Mouse (Mus musculus) hematopoietic stem cell, adult 5-6 weeks (primary cell): ENCODE data around the gene P4hb. TPM values are rescaled to one million over a fixed set of nuclear protein-coding genes. Genes with fewer than 3 reads are reported as not detected.
"Not testable (repeated sequence)": the region's sequence is repeated elsewhere in the genome, so short reads cannot be mapped to it uniquely, and the experiment has no call there.

ENCODE experiments used
- ATAC-seq, 2 experiments: fragments of 125-278 bp in 1 of 2; replicated peaks in 1 of 2; 2 replicates each; pipeline ENCODE4 v1.8.0; 2016 to 2017; ENCODE audit warnings: inconsistent platforms in 2 of 2, mild to moderate bottlenecking in 2 of 2, moderate number of reproducible peaks in 2 of 2, low read depth in 1 of 2, moderate TSS enrichment in 1 of 2; ENCODE audit not compliant: low FRiP score in 2 of 2, poor library complexity in 2 of 2, severe bottlenecking in 2 of 2, insufficient read depth in 1 of 2, low TSS enrichment in 1 of 2
- total RNA-seq: library from RNA; stranded (forward); fragments of 172-1452, 232-1000 nt; gene quantifications from 2 replicates; pipeline ENCODE4 v1.2.3, GENCODE M21; 2017

P4hb gene
- total RNA-seq, 1 experiment from 2014 or later, result 384 TPM

DNA sequence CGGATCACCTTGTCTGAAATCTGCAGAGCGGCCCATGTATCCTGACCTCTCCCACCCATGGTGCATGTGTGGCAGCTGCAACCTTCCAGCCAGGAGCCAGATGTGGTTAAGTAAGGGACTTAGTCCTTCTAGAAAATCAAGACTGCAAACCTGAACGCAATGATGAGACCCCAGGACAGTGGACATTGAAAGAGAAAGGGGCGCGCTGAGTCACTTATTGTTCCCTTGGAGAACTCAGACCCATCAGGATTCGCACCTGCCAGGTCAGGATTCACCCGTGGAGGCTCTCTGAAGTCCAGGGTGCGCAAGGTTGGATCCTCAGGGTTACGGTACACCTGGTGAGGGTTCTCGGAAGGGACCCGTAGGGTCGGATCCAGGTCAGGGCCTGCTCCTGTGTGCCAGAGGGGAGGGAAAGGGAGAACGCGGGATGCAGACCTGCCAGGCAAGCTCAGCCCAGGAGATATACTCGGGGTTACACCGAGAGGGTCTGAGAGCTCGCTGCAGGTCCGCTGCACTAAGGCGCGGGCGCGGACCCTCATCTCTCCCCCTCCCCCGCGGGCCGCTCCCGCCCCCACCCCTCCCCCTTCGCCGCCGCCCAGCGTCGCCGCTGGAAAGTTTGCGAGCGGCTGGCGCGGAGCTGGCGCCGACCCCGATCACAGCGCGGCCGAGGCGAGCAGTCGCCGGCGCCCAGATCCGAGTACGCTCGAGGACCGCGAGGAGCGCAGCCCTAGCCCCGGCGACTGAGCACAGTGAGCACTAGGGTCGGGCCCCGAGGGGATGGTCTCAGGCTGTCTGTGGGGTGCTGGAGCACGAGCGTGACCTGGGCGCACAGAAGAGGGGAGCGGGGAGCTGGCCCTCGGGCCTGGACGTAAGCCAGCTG, 42.7 kb downstream of the P4hb start, which contains the start of gene Gcgr:
TSS of gene Gcgr (plus strand) at position 615 of the 880 bp plus-strand sequence.
- no peak for ATAC-seq

DNA sequence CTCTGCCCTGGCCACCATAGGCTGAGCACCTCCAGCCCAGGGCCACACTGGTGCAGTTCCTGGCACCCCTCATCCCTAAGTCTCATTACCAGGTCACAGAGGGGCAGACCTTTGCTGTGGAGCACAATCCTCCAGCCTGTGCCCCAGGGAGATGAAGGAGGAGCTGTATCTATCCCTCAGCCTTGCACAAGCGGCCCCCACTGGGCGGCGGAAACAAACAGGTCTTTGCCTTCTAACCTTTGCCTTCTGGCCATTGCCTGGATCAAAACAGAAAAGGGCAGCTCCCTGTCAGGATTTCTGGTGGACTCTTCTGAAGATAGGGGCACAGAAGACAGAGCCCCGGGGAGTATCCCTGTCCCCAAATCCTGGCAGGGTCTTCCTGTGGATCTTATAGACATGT, 44.1 kb downstream of the P4hb start:
- ATAC-seq, result no peak

DNA sequence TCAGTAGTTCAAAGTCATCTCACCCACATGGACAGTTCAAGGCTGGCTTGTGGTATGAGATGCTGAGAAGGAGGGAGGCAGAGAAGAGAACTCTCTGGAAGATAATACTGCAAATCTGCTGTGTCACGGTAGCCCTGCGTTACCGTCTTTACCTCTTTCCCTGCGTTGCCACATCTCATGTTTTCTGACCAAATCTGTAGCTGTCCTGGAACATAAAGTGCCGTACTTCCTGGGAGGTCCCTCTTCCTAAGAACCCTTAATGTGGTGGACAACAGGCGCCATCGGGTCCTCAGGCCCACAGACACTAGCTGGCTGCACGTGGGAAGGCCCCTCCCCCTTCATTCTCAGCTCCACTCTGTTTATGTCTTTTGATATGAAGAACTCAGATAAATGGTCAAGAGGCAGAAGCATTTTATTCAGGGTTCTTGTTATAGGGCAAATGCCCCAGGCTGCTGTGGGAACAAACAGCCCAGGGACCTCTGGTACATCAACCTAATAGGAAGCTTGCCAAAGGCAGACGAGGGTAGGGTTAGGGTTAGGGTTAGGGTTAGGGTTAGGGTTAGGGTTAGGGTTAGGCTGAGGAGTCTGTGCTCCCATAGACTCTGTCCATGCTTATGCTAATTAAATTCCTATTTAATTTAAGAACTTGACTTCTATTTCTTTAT, 45.2 kb downstream of the P4hb start:
- ATAC-seq, result no peak

DNA sequence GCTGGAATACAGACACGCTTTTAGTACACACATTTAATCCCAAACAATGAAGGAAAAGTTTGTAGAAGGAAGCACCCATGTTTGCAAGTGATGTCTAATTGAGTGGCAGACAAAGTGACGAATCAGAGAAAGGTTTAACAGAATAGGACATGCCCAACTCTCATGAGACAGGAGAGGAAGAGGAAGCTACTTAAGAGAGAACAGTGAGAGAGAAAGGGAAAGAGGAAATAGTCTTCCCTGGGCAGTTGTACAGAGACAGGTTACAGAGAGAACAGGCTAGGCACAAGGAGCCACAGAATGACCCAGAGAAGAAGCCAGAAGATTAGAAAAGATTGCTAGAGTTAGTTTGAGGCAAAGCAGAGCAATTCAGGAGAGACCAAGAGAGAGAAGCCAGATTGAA, 47.1 kb downstream of the P4hb start:
- ATAC-seq, result no peak; a peak in 1 of 4 replicates

DNA sequence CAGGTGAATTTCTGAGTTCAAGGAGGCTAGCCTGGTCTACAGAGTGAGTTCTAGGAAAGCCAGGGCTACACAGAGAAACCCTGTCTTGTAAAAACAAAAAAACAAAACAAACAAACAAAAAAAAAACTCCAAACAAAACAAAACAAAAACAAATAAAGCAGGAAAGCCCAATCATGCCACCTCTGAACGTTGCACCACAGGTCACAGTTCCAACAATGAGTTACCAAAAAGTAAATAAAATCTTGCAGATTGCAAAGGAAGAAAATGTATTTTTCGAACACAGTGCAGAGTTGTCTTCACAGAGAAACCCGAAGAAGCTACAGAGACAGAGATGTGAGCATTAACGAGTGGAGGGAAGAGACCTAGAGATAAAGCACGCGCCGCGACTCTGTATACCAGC, 50.5 kb downstream of the P4hb start:
- ATAC-seq, result no peak

DNA sequence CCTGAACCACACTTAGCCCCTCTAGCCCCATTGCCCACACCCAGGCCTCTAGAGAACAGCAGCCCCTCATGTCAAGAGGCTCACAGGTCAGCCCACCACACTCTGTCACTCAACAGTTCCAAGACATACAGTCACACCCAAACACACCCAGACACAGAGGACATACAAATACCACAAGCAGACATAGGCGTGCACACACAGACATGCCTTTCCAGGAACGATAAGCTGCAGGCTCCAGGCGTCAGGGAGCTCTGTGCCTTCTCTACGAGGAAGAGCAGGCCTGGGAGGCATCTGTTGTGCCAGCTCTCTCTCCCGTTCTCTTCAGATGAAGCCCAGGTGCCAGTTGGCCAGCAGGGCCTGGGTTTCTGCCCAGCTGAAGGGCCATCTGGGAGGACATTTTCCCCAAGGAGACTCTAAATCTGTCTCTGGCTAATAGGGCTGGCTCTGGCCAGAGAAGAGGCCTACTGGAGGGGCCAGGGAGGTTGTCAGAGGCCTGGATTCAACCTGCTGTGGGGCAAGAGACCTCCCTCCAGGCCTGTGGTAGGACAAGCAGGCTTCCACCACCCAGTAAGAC, 52.0 kb downstream of the P4hb start:
- no peak for ATAC-seq

DNA sequence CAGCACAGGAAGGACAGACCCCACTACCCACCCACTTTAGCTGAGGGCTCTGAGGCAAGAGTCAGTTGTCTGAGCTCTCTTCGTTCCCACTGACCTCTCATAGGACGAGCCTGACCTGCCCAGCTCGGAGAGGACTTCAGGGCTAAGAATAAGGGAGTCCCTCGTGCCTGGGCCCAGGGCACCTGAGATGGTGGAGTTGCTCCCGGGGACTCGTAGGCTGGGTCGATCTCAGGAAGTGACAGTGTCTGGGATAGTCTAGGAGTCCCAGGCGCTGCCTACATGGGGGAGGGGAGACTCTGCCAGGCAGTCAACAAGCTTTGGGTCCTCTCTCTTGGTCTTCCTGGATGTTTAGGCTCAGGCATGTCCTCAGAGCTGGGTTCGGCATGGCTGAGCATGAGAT, 52.6 kb downstream of the P4hb start:
- no peak for ATAC-seq

DNA sequence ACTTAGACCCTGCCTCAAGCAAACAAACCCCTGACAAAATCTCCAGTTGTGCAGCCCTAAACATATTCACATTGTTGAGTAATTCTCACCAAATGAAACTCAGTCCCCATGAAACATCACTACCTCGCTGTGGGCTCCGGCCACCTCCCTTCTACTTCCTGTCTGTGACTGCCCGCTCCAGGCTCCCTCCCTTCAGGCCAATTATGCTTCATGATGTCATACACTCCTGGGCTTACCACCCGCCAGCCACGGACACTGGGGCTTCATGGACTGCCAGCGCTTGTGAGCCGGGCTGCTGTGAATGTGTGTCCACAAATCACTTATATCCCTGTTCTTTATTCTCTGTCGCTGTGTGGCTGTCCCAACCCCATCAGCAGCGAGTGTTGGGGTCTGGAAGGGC, 53.3 kb downstream of the P4hb start:
- peak in 1 of 2 experiments; percentile 40; a peak in 1 of 4 replicates for ATAC-seq

DNA sequence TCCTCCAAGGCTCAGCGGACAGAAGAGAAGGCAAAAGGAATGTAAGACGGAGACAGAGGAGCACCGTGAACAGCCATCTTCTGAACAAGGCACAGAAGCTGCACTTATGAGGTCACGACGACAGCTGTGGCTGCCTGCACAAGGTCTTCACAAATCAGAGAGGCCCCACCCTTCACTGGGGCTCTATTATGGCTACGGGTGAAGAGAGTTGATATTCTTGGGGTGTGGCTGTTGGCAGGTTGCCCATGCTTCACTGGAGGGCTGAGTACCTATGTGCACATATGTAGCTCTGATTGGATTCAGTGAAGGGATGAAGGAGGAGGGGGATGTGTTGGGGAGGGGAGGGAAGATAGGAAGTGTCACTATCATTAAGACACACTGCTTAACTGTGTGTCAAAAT, 54.5 kb downstream of the P4hb start:
- no peak for ATAC-seq

DNA sequence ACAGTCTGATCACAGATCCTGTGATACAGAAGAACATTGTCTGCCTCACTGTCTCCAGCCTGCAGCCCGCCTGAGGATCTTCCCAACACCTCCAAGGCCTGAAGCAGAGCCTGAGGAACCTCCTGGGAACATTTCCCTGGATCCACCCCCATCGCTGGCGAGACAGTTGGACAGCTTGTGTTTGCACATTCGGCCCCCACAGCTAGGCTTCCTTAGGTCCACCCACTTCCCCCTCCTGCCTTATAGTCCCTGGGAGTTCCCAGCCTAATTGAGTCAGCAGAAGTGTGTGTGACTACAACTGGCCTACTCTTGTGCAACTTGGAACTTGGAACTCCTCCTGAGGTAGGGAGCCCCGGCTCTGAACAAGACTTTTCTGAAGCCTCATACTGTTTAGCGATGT, 55.0 kb downstream of the P4hb start:
- ATAC-seq, result peak; percentile 20 to 50; a peak in 1 of 4 replicates

DNA sequence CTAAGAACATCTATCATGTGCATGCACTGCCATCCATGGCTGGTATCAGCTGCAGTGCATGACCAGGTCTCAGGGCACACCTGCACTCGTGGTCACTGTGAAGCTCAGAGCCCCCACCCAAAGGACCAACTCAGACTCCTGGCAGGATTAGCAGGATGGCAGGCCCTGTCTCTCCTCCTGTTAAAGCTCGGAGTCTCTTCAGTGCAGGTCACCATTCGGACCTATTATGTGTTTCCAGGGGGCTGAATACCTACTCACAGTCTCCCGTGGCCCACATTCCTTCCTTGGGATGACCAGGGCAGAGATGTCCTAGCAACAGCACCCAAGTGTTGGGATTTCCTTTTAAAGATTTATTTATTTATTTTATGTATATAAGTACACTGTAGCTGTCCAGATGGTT, 55.9 kb downstream of the P4hb start:
- ATAC-seq, result no peak

DNA sequence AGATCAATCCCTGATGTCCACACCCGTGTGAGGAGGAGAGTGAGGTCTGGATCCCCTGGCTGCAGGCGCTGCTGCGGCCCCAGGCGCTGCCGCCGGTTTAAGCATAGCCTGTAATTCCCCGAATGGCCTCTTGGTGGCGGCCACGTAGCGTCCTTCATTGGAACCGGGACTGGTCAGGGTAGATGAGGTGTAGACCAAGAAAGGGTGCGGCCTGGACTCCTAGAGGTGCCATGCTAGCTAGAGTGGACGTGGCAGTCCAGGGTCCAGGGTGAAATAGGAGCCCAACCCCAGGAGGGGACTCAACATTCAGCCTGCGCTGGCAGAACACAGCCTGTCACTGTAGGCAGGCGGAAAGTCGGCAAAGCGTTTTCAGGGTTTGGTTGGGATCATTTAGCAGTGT, 57.4 kb downstream of the P4hb start:
- peak; percentile 80 to 84 for ATAC-seq

DNA sequence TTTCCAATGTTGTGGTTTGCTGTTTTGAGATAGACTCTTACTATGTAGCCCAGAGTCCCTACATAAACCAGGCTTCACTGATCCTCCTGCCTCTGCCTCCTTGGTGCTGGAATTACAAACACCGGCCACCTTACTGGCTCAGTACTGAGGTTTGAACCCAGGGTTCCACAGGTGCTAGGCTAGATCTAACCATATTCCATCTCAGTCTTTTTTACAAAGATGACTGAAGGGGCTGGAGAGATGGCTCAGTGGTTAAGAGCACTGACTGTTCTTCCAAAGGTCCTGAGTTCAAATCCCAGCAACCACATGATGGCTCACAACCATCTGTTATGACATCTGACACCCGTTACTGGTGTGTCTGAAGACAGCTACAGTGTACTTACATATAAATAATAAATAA, 58.8 kb downstream of the P4hb start:
- not testable (repeated sequence) for ATAC-seq

DNA sequence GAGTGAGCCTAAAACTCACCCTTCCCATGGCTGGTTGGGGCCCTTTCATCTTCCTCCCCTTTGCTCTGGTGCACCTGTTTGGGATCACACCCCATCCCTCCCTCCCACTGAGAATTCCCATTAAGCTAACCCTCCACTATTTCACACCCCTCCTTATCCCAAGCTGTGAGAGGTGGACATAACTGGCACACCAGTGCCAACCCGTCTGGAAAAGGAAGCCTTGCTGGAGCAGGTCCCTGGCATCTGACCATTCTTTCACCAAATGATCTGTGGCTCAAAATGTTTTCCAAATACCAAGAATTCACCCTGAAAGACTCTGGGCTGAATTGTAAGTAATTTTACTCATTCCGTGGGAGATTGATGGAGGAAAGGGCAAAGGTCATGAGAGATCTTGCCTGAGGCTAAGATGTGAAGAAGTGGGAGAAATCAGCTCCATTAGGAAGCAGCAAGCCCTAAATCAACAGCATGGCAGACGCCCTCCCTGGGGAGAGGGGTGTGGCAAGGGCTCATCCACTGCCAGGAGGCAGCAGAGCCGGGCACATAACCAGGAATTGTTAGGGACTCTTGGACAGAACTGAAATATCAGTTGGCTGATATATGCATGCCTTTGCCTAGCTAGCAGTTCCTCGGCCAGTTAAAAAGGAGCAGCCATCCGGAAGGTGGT, 60.1 kb downstream of the P4hb start:
- ATAC-seq, result no peak

DNA sequence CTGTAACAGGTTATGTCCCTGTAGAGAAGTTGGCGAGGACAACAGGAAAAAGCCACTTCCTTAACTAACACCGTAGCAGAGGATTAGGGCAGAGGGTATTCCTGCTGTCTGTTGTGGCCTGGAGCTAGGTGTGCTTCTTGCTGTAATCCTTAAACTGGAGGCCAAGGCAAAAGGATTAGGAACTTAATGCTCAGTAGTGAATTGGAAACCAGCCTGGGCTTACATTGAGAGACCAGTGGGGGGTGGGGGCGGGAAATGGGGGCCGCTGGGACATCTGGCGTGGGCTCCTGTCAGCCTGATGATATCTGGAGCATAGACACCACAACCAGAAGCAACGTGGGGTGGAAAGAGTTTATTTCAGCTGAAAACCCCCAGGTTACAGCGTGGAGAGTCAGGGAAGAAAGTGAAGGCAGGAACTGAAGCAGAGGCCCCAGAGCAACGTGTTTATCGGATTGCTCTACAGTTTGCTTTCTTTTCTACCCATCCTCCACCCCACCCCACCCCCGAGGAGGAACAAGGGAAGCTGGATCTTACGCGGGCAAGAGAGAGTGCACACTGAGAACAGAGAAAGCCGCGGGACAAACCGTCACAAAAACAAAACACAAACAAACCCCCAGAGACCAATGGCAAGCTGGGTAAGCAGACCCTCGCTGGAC, 62.5 kb downstream of the P4hb start:
- peak; percentile 56 to 75; a peak in 3 of 4 replicates for ATAC-seq
